Comparison of ENCODE assay signal across 9 mouse cellular contexts in genomic region chr4:154634001-154634400, GRCm38 (mm10). TPM values are rescaled to one million over a fixed set of nuclear protein-coding genes. Genes with fewer than 3 reads are reported as not detected.
DNase-seq lines count a peak whose midpoint lies in the region; ATAC-seq and TF ChIP-seq lines count a peak whose summit lies in the region.
"Had no signal": no experiment of that assay in that cellular context is flagged by ENCODE, and none has a peak within 500 bp of the region (broad histone marks: within the 10 kb centered on the region; RNA-seq: fewer than 3 reads in every experiment).

No protein-coding gene starts in this region.

- H3K36me3 ChIP-seq in kidney, adult 2 months (ENCODE audit: control insufficient read depth, insufficient read depth, low read length), result no peaks in the 10 kb centered on the region
- peaks cover 16% of the 10 kb centered on the region for H3K36me3 ChIP-seq in forebrain, embryonic 10.5 days (replicated peaks)
- no peaks in the 10 kb centered on the region for H3K36me3 ChIP-seq in intestine, embryonic 16.5 days (ENCODE audit: control insufficient read depth, insufficient read depth, low read length)
- no peaks in the 10 kb centered on the region for H3K36me3 ChIP-seq in neural tube, embryonic 11.5 days (ENCODE audit: control insufficient read depth, insufficient read depth, low read length)

- no peak for ATAC-seq in intestine, embryonic 16.5 days
- ATAC-seq in neural tube, embryonic 11.5 days (ENCODE audit: insufficient read depth, low FRiP score, low TSS enrichment), result no peak
- no peak for ATAC-seq in granulocyte monocyte progenitor cell, adult 5-6 weeks (replicated peaks; ENCODE audit: poor library complexity, severe bottlenecking)
- ATAC-seq in activated CD4-positive, CD25-positive, alpha-beta regulatory T cell, adult 4 months, result no peak

- H3K27me3 ChIP-seq in kidney, adult 2 months (replicated peaks; ENCODE audit: control insufficient read depth, insufficient read depth, low read length), result 0 out of 2 replicates have a peak, but pooled peaks cover 5% of the 10 kb centered on the region
- H3K27me3 ChIP-seq in forebrain, embryonic 10.5 days (ENCODE audit: poor library complexity, severe bottlenecking), result peaks cover 98% of the 10 kb centered on the region
- H3K27me3 ChIP-seq in intestine, embryonic 16.5 days (replicated peaks; ENCODE audit: control insufficient read depth, insufficient read depth, low read length), result peaks cover 53% of the 10 kb centered on the region
- H3K27me3 ChIP-seq in neural tube, embryonic 11.5 days (ENCODE audit: control insufficient read depth, insufficient read depth, low read length), result peaks cover 81% of the 10 kb centered on the region

- no peak for TF ChIP-seq POLR2A in kidney, adult 2 months (IDR thresholded peaks at IDR 0.05; ENCODE audit: low read depth, low read length)

- no peaks in the 10 kb centered on the region for H3K4me1 ChIP-seq in kidney, adult 2 months (ENCODE audit: control insufficient read depth, insufficient read depth, low read length)
- H3K4me1 ChIP-seq in forebrain, embryonic 10.5 days, result peaks cover 97% of the 10 kb centered on the region
- peaks cover 32% of the 10 kb centered on the region for H3K4me1 ChIP-seq in intestine, embryonic 16.5 days (ENCODE audit: control insufficient read depth, insufficient read depth, low read length)
- H3K4me1 ChIP-seq in neural tube, embryonic 11.5 days (ENCODE audit: control insufficient read depth, insufficient read depth, low read length), result peaks cover 22% of the 10 kb centered on the region

- 67% methylated on average over 3 of the region's 3 CpGs for WGBS in kidney, adult 2 months
- WGBS in forebrain, embryonic 10.5 days, result 33% methylated on average over 3 of the region's 3 CpGs
- WGBS in intestine, embryonic 16.5 days, result 44% methylated on average over 3 of the region's 3 CpGs
- 16% methylated on average over 3 of the region's 3 CpGs for WGBS in neural tube, embryonic 11.5 days

- no peak for TF ChIP-seq CTCF in kidney, adult 2 months (conservative IDR thresholded peaks at IDR 0.05; ENCODE audit: insufficient read depth, insufficient read length, low read depth, low read length)

- peak overlapping the region; percentile 86 for H3K27ac ChIP-seq in kidney, adult 2 months (ENCODE audit: insufficient read depth, low read depth, low read length)
- H3K27ac ChIP-seq in forebrain, embryonic 10.5 days, result peak overlapping the region; percentile 99
- H3K27ac ChIP-seq in intestine, embryonic 16.5 days (ENCODE audit: low read length), result peak overlapping the region; percentile 90; the same call in 1 of the 2 replicates
- H3K27ac ChIP-seq in neural tube, embryonic 11.5 days (ENCODE audit: low read depth, low read length), result no peak overlapping the region

- H3K9ac ChIP-seq in intestine, embryonic 16.5 days (ENCODE audit: low read depth, low read length), result peak overlapping the region; percentile 87
- peak overlapping the region; percentile 59 for H3K9ac ChIP-seq in neural tube, embryonic 11.5 days (ENCODE audit: low read length)

- DNase-seq in kidney, adult 2 months, result no peak
- no peak for DNase-seq in kidney, postnatal 10 days
- no peak for DNase-seq in forebrain, embryonic 10.5 days (ENCODE audit: extremely low spot score, low spot score)
- no peak for DNase-seq in neural tube, embryonic 11.5 days (ENCODE audit: low spot score)
- DNase-seq in gastrocnemius, adult 18-20 months (ENCODE audit: low spot score), result no peak
- DNase-seq: lung, postnatal 36 days had no signal

- peak overlapping the region; percentile 55 for H3K4me3 ChIP-seq in kidney, adult 2 months (ENCODE audit: insufficient read depth, low read depth, low read length)
- H3K4me3 ChIP-seq in forebrain, embryonic 10.5 days, result peak overlapping the region; percentile 91
- peak overlapping the region; percentile 79 for H3K4me3 ChIP-seq in intestine, embryonic 16.5 days (ENCODE audit: low read length)
- H3K4me3 ChIP-seq in neural tube, embryonic 11.5 days (ENCODE audit: low read depth, low read length), result peak overlapping the region; percentile 62

- no peaks in the 10 kb centered on the region for H3K9me3 ChIP-seq in forebrain, embryonic 10.5 days
- H3K9me3 ChIP-seq in intestine, embryonic 16.5 days (ENCODE audit: control insufficient read depth, low read length), result no peaks in the 10 kb centered on the region
- H3K9me3 ChIP-seq in neural tube, embryonic 11.5 days (ENCODE audit: control insufficient read depth, low read length), result no peaks in the 10 kb centered on the region

- peak overlapping the region; percentile 91 for H3K4me2 ChIP-seq in intestine, embryonic 16.5 days (ENCODE audit: low read depth, low read length)
- peak overlapping the region; percentile 90 for H3K4me2 ChIP-seq in neural tube, embryonic 11.5 days (ENCODE audit: low read depth)

RNA-seq across cellular contexts. Expression of gene Prdm16, which starts 2.7 kb away (rescaled TPM):
- 7.1 and 8.5 TPM in 2 replicates for polyA plus RNA-seq in kidney, adult 2 months (2012; rRNA removed)
- polyA plus RNA-seq in forebrain, embryonic 10.5 days (2016; fragmentation: Nextera tagmentation; extraction: Ambion mirVana), result 40.1 and 43.1 TPM in 2 replicates
- polyA plus RNA-seq in intestine, embryonic 16.5 days (2015; fragmentation: Nextera tagmentation; extraction: Ambion mirVana), result 15.2 and 17.6 TPM in 2 replicates
- 10.9 and 12.5 TPM in 2 replicates for polyA plus RNA-seq in neural tube, embryonic 11.5 days (2014; fragmentation: Nextera tagmentation; extraction: Ambion mirVana)
- 2.5 and 3.7 TPM in 2 replicates for total RNA-seq in granulocyte monocyte progenitor cell, adult 5-6 weeks (2014; fragmentation: Nextera tagmentation)
- total RNA-seq in granulocyte monocyte progenitor cell, adult 5-6 weeks (2017), result 1.4 and 3.1 TPM in 2 replicates
- 1 to 10 TPM in 1 of 2 experiments, under 1 TPM in 1; 0.41 to 4.1 TPM for polyA plus RNA-seq in activated CD4-positive, CD25-positive, alpha-beta regulatory T cell, adult 4 months (2017; shearing (Covaris generic))
- total RNA-seq in gastrocnemius, adult 18-20 months (2021), result 1 to 10 TPM; 1.4 to 2.0 TPM

RNA-seq across cellular contexts. Expression of gene Actrt2, which starts 33.7 kb away (rescaled TPM):
- 0.05 and 0.06 TPM in 2 replicates for polyA plus RNA-seq in kidney, adult 2 months (2012; rRNA removed)
- polyA plus RNA-seq in forebrain, embryonic 10.5 days (2016; fragmentation: Nextera tagmentation; extraction: Ambion mirVana), result not detected in 2 replicates
- polyA plus RNA-seq in intestine, embryonic 16.5 days (2015; fragmentation: Nextera tagmentation; extraction: Ambion mirVana), result not detected in 2 replicates
- polyA plus RNA-seq in neural tube, embryonic 11.5 days (2014; fragmentation: Nextera tagmentation; extraction: Ambion mirVana), result not detected in 2 replicates
- not detected in 2 replicates for total RNA-seq in granulocyte monocyte progenitor cell, adult 5-6 weeks (2014; fragmentation: Nextera tagmentation)
- not detected in 2 replicates for total RNA-seq in granulocyte monocyte progenitor cell, adult 5-6 weeks (2017)
- not detected for polyA plus RNA-seq in activated CD4-positive, CD25-positive, alpha-beta regulatory T cell, adult 4 months (2017; shearing (Covaris generic))
- total RNA-seq in gastrocnemius, adult 18-20 months (2021), result not detected
